Mouse (Mus musculus) kidney, postnatal 36 days (tissue): Measurements from ENCODE around the gene Glt6d1.

Experiments
- DNase-seq, 2 experiments: peaks; one replicate each; pipeline ENCODE4 v3.0.0; 2021 to 2022; ENCODE audit warnings: mixed read lengths in 2 of 2

Glt6d1 gene

DNA sequence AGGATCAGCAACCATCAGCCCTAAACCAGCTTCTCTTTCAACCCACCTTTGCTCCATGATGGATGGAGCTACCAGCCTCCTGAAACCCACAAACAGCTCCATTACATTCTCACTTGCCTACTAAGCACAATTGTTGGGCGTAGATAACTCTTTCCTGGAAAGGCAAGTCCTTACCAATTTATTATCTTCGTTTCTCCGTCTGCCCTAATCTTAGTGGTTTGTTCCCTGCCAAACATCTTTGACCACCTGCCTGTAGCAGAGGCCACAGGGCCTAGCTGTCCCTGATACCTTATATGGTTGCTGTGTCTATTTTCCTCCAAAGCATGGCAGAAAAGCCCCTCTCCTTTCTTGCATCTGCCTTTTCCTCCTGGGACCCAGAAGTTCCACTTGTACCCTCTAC is 26.6 kb downstream of the Glt6d1 start:
- no peak for DNase-seq

DNA sequence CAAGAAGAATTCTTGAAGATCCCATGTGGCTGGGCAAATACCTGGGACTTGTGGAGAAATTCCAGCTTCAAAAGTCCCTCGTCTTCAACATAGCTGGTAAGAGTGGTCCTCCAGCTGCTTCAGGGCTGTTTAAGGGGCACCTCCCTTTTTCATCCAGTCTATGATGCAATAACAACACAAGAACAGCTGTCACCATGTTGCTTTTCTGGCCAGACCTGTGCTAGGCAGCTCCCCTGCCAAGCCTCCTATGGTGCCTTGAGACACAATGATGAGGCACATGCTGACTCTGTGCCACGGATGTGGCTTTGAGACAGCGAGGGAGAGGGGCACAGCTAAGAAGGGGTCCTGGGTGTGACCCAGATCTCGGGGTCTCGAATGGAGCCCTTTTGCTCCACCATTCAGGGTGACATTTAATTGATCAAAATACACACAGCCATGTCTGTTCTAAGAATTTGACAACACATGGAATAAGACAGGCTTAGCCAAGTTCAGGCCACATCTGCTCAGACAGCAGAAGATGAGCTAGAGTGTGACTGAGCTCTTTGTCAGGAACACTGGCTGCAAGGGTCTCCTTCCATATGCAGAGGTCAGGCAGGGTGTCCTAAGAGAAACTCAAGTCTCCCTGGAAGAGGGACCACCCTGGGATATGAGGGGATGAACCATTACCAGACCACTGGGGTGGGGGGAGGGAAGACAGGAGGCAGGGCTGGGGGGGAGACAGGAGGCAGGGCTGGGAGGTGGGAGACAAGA is 29.9 kb downstream of the Glt6d1 start:
- no peak for DNase-seq

DNA sequence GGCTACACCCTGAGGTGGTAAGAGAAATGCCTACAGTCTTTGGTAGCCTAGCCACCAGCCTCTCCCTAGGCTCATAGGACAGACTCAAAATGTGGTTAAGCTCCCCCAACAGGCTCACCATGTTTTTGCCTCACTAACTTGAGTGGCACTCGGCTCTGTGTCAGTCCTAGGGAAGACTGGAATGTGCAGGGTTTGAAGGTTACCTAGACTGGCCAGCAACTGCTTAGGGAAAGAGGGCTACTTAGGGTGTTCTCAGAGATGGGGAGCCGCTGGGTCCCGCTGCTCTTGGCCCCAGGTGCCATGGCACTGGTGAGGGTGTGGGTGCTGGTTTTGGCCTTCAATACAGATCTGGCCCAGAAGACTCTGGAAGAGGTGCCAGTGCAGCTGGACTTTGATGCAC is 33.7 kb downstream of the Glt6d1 start, which contains the start of gene Gm13539:
Gm13539 (plus strand) TSS at position 301 of the 400 bp plus-strand sequence.
- no peak for DNase-seq

DNA sequence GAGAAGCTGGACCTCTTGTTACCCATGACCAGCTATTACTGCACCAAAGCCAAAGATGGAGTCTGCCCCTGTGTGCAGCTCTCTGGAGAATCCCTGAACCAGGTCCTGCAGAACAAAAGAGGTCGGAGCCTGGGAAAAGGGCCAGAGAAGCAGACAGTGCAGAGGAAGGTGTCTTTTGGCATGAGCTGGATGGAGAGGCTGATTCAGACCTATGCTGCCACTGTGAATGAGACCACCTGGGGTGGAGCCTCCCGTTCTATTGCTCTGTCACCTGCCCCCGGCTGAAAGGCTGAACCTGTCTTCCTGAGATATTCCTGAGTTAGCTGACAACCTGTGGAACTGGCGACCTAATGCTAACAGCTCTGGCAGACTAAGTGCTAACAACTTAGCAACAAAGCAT is 34.7 kb downstream of the Glt6d1 start:
- no peak for DNase-seq

DNA sequence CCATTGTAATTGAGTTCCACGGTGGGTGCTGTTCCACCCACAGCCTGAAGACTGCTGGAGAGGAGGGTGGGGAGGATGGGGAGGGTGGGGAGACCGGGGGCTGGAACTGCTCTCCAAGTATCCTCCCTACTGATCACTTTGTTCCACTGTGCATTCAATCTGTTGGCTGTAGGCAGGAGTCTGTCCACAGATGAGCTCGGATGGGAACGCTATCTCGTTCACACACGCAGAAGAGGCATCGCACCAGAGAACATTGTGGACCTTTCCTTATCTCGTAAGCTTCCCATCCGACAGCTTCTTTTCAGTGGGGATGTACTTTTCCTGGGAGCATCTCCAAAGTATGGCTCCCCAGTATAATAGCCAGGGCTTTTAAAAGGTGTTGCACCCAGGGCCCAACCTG is 36.6 kb downstream of the Glt6d1 start:
- DNase-seq, result no peak

DNA sequence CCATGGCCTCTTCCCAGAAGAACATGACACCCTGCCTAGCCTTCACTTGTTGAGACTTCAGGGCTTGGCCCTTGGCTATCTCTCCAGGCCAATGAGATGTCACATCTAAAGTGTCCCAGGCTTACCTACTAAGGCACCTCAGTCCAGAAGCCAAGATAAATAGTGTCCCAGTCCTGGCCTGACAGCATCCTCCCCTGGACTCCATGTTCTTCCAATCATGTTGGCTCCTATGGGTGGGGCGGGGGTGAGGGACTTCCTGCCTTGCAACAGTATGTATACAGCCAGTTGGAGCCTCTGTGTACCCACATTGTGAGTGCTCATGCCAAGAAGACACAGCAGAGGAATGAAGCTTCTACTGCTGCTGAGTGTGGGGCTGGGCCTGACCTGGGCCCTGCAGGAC is 38.9 kb downstream of the Glt6d1 start, which contains the start of gene Lcn11:
Lcn11 (plus strand) TSS at position 301 of the 400 bp plus-strand sequence.
- DNase-seq, result no peak

DNA sequence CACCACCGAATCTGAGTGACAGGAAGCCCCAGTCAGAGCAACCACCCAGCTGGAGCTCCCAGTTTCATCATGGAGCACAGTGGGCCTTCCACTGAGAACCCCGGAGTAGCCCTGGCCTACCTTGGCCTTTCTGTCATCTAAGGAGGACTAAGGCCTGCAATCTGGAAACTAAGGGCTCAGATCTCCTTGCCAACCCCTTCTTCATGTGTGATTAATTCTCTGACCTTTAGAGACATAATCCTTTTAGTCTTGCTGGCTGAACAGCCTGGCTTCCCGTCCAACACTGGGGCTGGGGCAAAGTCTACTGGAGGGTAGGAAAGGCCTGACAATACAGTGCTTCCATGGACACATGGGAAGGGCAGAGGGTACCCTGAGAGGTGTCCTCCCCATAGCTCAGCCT is 39.7 kb downstream of the Glt6d1 start:
- peak; percentile 3 to 41 for DNase-seq

DNA sequence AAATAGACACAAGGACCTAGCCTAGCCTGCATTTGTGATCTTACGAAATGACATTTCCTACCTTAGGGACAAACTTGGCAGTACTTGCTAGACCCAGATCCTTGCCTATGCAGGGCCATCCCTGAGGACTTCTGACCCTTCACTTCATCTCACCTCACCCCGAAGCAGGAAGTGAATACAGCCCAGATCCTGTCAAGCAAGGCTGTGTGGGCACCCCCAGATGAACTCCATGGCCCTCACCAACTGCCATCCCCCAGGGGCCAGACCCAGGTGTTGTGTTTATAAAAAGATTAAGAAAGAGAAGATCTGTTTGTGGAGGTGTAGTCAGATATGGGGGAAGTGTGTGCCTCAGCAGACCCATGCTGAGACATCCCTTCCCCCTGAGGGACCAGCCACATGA is 41.0 kb downstream of the Glt6d1 start:
- no peak for DNase-seq

DNA sequence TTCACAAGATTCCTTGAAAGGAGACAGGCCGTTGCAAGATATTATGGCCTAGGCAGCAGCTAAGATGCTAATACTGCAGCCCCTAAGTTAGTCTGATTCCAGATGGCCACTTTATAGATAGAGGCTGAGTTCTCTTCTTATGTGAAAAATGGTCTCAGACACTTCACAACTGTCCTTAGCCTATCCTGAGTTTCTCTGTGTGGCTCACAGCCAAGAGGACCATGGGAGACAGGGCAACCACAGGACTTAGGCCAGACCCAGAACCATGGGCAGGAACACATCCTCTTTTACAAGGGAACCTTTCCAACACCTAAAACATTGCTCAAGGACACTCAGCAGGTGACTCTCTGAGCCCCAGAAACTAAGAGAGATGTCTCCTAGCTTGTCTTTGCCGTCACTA is 42.1 kb downstream of the Glt6d1 start:
- peak in 1 of 2 experiments; percentile 9 for DNase-seq

DNA sequence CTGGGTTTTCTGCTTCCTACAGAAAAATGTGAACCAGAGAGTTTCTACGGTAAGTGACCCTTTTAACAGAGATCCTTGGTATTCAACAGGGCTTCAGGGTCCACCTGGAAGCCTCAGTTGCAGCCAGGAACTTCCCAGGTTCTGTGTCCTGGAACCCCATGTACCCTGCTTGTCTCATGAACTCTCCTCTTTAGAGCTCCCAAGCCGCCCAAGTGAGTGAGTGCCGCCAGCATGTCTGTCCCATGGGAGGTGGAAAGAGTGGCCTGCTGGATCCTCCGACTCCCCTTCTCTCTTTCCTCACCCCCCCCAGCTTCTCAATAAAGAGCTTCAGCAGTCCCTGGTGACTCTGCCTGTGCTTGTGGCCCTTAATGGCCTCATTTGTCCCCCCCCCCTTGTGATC is 47.9 kb downstream of the Glt6d1 start:
- DNase-seq, result no peak

DNA sequence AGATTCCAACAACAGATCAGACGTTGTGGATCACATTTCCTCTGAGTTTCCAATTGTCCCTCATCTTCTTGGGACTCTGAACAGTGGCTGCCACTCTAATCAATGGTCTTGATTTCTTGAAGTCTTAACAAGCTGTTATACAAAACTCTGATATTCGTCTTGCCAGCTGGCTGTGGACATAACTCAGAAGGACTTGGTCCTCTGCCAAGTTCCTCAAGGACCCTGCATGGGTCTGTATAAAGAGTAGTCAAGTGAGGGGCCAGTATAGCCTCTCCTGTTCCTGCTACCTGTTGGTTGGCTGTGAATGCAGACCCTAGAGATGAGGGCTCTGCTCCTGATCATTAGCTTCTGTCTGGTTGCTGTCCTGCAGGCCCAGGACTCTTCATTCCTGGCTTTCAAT is 50.4 kb downstream of the Glt6d1 start, which contains the start of gene Lcn3:
Lcn3 (plus strand) TSS at position 301 of the 400 bp plus-strand sequence.
- no peak for DNase-seq

DNA sequence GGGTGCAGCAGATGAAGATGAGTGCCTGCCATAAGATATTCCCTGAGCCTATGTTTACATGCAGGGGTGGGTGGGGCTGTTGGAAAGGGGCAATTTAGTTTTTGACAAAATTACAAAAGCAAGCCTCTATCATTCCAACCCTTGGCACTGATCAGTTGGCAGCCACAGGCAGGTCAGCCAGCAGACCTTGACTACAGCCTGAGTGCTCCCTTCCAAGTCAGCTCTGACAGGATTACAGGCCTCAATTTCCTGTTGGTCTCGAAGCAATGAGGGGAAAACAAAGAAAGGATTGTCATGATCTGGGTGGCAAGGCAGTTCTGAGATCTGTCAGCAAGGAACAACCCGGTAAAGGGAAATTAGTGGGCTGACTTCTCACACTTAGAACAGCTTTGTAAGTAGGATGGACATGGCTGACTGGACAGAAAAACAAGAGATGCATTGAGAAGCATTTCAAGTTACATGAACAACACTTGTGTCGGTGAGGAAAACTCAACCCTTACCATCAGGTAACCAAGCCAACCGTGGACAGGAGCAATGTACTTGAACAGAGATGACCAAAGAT is 57.5 kb downstream of the Glt6d1 start:
- DNase-seq, result no peak

DNA sequence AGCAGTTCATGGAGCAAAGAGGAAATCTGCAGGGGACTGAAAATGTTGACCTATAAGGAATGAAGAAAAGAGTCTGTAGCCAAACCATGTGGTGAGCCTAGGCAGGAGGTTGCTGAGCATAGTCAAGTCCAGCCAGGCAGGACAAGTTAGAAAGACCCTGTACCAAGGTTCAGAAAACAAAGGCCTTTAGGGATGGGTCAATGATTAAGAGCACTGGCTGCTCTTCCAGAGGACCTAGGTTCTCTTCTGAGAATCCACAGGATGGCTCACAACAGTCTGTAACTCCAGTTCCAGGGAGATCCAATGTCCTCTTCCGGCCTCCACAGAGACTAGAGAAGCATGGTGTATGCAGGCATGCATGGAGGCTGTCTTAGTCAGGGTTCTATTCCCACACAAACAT is 61.4 kb downstream of the Glt6d1 start:
- DNase-seq, result peak; percentile 14 to 18
